7 mouse cellular contexts compared by ENCODE assay signal in genomic region chr15:78544561-78545001, GRCm38 (mm10). TPM values are rescaled to one million over a fixed set of nuclear protein-coding genes. Genes with fewer than 3 reads are reported as not detected.
A peak's percentile ranks its signal among the peaks of the same experiment; 100 is the strongest.
DNase-seq lines count a peak whose midpoint lies in the region; ATAC-seq lines count a peak whose summit lies in the region.

Gene Sstr3 (minus strand): TSS chr15:78544685.

- no peak for ATAC-seq in hindbrain, embryonic 14.5 days (ENCODE audit: low FRiP score)
- no peak for ATAC-seq in midbrain, embryonic 14.5 days (ENCODE audit: low FRiP score, low TSS enrichment)

- H3K9me3 ChIP-seq in hindbrain, embryonic 14.5 days (ENCODE audit: control insufficient read depth, low read length): no peaks in the 10 kb centered on the region
- no peaks in the 10 kb centered on the region for H3K9me3 ChIP-seq in midbrain, embryonic 14.5 days (ENCODE audit: control insufficient read depth, low read length)

- H3K4me1 ChIP-seq in hindbrain, embryonic 14.5 days (replicated peaks; ENCODE audit: control insufficient read depth, insufficient read depth, low read length): peaks cover 28% of the 10 kb centered on the region
- peaks cover 8% of the 10 kb centered on the region for H3K4me1 ChIP-seq in midbrain, embryonic 14.5 days (ENCODE audit: control insufficient read depth, insufficient read depth, low read length)

- intact Hi-C loops in heart, postnatal 10 days (cut with DNase I): no loop called here

- H3K36me3 ChIP-seq in hindbrain, embryonic 14.5 days (replicated peaks; ENCODE audit: control insufficient read depth, insufficient read depth): no peaks in the 10 kb centered on the region
- no peaks in the 10 kb centered on the region for H3K36me3 ChIP-seq in midbrain, embryonic 14.5 days (ENCODE audit: control insufficient read depth, insufficient read depth, low read length)

- H3K4me2 ChIP-seq in hindbrain, embryonic 14.5 days (replicated peaks): peak within 1 kb of the TSS; percentile 43
- H3K4me2 ChIP-seq in midbrain, embryonic 14.5 days (ENCODE audit: low read length): peak within 1 kb of the TSS; percentile 33

- H3K9ac ChIP-seq in hindbrain, embryonic 14.5 days: peak within 1 kb of the TSS; percentile 52
- H3K9ac ChIP-seq in midbrain, embryonic 14.5 days (replicated peaks; ENCODE audit: low read length): peak within 1 kb of the TSS; percentile 35; the same call in 1 of the 2 replicates

- 0 out of 2 replicates have a peak within 1 kb of the TSS, but pooled peaks have one; percentile 1 for H3K27ac ChIP-seq in hindbrain, embryonic 14.5 days
- no peak within 1 kb of the TSS for H3K27ac ChIP-seq in midbrain, embryonic 14.5 days (replicated peaks; ENCODE audit: low read depth, low read length)

- no peaks in the 10 kb centered on the region for H3K27me3 ChIP-seq in hindbrain, embryonic 14.5 days (ENCODE audit: control insufficient read depth, insufficient read depth, low read length)
- no peaks in the 10 kb centered on the region for H3K27me3 ChIP-seq in midbrain, embryonic 14.5 days (ENCODE audit: control insufficient read depth, insufficient read depth, low read length)

- 3% methylated on average over 14 of the region's 14 CpGs for WGBS in hindbrain, embryonic 14.5 days
- 11% methylated on average over 14 of the region's 14 CpGs for WGBS in midbrain, embryonic 14.5 days

- DNase-seq in adrenal gland, postnatal 14 days: peak; percentile 70
- DNase-seq in cerebellum, adult 18-20 months: peak; percentile 70 to 76
- no peak for DNase-seq in hindbrain, embryonic 14.5 days (ENCODE audit: low spot score)
- no peak for DNase-seq in midbrain, embryonic 14.5 days
- no peak for DNase-seq in urinary bladder, postnatal 10 days (ENCODE audit: low spot score)
- DNase-seq in spleen, postnatal 14 days (ENCODE audit: low spot score in 2 of 2): no peak
- no peak for DNase-seq in heart, postnatal 10 days

- 0 out of 2 replicates have a peak within 1 kb of the TSS, but pooled peaks have one; percentile 1 for H3K4me3 ChIP-seq in hindbrain, embryonic 14.5 days (replicated peaks; ENCODE audit: low read length)
- H3K4me3 ChIP-seq in midbrain, embryonic 14.5 days (replicated peaks; ENCODE audit: low read depth, low read length): no peak within 1 kb of the TSS

RNA-seq across cellular contexts. Expression of gene Sstr3, which starts in this region (rescaled TPM):
- 0.56 and 0.98 TPM in 2 replicates for total RNA-seq in adrenal gland, postnatal 14 days (2021)
- 0.34 and 0.64 TPM in 2 replicates for polyA plus RNA-seq in hindbrain, embryonic 14.5 days (2014; fragmentation: Nextera tagmentation; extraction: Ambion mirVana)
- polyA plus RNA-seq in midbrain, embryonic 14.5 days (2014; fragmentation: Nextera tagmentation; extraction: Ambion mirVana): 0.18 and 0.23 TPM in 2 replicates
- total RNA-seq in heart, postnatal 10 days (2021): under 1 TPM in 1 of 2 experiments, not detected in 1; 0.20 TPM

Comparison
In these comparisons a context has a peak if more than half of its experiments do, and no peak if none do; other contexts are left out.
1. Peak in DNase-seq in adrenal gland, postnatal 14 days; RNA of the gene not detected or under 1 TPM.
2. DNase-seq: peak in cerebellum, adult 18-20 months (2 of 2); none in hindbrain, embryonic 14.5 days (single experiment), midbrain, embryonic 14.5 days (single experiment), urinary bladder, postnatal 10 days (single experiment), spleen, postnatal 14 days (0 of 2) and heart, postnatal 10 days (0 of 2).